Mouse (Mus musculus) E14TG2a.4 (cell line): ENCODE results near the gene Med11.

Experiments
- CTCF ChIP-seq: conservative IDR thresholded peaks from 2 replicates; pipeline ENCODE4 v1.5.1; 2014; ENCODE audit warnings: low read length
- NANOG ChIP-seq: IDR thresholded peaks from 2 replicates; pipeline ENCODE4 v1.6.1; 2014; ENCODE audit warnings: borderline replicate concordance, low read length, mixed read lengths

GRCm38 (mm10) chr11:70433569-70433943, 18.2 kb upstream of the Med11 start:
- TF ChIP-seq CTCF = no peak
- no peak for TF ChIP-seq NANOG
